In the genomic region with DNA sequence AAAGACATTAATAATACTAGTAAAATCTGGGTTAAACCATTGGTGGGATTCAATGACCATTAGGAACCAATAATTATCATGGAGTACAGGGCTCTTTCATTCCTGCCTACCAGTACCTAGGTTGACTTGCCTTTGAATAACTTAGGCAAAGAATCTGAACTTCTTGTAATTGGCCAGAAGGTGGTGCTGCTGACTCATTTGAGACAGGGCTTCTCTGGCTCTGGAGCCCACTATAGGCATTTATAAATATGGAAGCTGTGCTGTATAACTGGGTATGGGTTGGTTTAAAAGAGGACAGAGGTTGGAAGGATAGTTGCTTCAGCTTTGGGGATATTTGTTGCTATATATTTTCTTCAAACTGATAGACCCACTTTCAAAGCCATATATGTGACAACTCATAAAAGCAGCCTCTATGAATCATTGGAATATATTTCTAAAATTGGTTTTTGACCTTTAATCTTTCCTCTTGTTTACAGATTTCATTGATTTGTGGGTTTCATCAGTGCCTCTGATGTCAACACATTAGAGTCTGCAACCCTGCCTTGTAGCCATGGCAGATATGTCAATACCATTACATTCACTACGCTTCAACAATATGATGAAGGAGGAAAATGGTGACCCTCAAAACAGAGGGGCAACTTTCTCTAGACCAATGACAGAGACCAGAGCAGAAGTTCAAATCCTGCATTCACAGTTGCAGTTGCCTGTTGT, we compare ENCODE assay signal across 8 mouse cellular contexts. TPM values are rescaled to one million over a fixed set of nuclear protein-coding genes. Genes with fewer than 3 reads are reported as not detected.
A peak's percentile ranks its signal among the peaks of the same experiment; 100 is the strongest.
DNase-seq lines count a peak whose midpoint lies in the region; ATAC-seq and TF ChIP-seq lines count a peak whose summit lies in the region.

A gene (plus strand): TSS at position 551 of the 711 bp plus-strand sequence.

- no peaks in the 10 kb centered on the region for H3K79me2 ChIP-seq in CH12.LX (replicated peaks; ENCODE audit: control insufficient read depth, extremely low read depth, insufficient read depth, poor library complexity, severe bottlenecking)

- H3K4me1 ChIP-seq in CH12.LX (ENCODE audit: control insufficient read depth in 1 of 2, insufficient read depth in 2 of 2): no peaks in the 10 kb centered on the region
- no peaks in the 10 kb centered on the region for H3K4me1 ChIP-seq in midbrain, embryonic 15.5 days

- TF ChIP-seq POLR2A in CH12.LX (IDR thresholded peaks at IDR 0.05; ENCODE audit: low read depth, low read length): no peak

- 97% methylated on average over 1 of the region's 1 CpGs for WGBS in midbrain, embryonic 15.5 days

- peak; percentile 32 for DNase-seq in heart, postnatal 4 days
- no peak for DNase-seq in heart, adult 8-10 months (ENCODE audit: low spot score)
- DNase-seq in CH12.LX (ENCODE audit: extremely low read depth): no peak
- peak; percentile 49 for DNase-seq in brain, adult 2 months (ENCODE audit: low read depth, low spot score)
- peak; percentile 7 for DNase-seq in induced T-regulatory cell, adult 2 months (ENCODE audit: low read depth)
- DNase-seq in layer of hippocampus, adult 9-10 months (ENCODE audit: low spot score): no peak
- no peak for DNase-seq in ovary, postnatal 36 days (ENCODE audit: low spot score)

- no peak for TF ChIP-seq EP300 in CH12.LX (IDR thresholded peaks at IDR 0.05; ENCODE audit: low read length)

- no peak within 1 kb of the TSS for H3K4me2 ChIP-seq in CH12.LX (ENCODE audit: insufficient read depth, low read depth, poor library complexity, severe bottlenecking)
- H3K4me2 ChIP-seq in midbrain, embryonic 15.5 days: no peak within 1 kb of the TSS

- no peak within 1 kb of the TSS for H3K4me3 ChIP-seq in CH12.LX (replicated peaks in 1 of 3; ENCODE audit: low read depth in 2 of 3, low read length in 2 of 3, poor library complexity in 1 of 3)
- H3K4me3 ChIP-seq in midbrain, embryonic 15.5 days: no peak within 1 kb of the TSS

- TF ChIP-seq RAD21 in CH12.LX (IDR thresholded peaks at IDR 0.05; ENCODE audit: low read depth, low read length): peak; percentile 87

- in situ Hi-C loops in CH12.LX (cut with MboI; ENCODE audit: low pct_ligation_motif_present, low pct_unique_long_range_greater_than_20kb, low sequenced_read_pairs): loop anchor here (10.0 to 25.0 kb wide), 2 partner anchors 188 to 346 kb away; no protein-coding TSS in a partner anchor

- TF ChIP-seq CTCF in CH12.LX (conservative IDR thresholded peaks at IDR 0.05 in 1 of 2, IDR thresholded peaks at IDR 0.05 in 1 of 2; ENCODE audit: low read depth in 2 of 2, low read length in 2 of 2): peak in 1 of 2 experiments; percentile 80; a peak in 2 of 4 replicates

- H3K27me3 ChIP-seq in CH12.LX (replicated peaks): no peaks in the 10 kb centered on the region
- H3K27me3 ChIP-seq in midbrain, embryonic 15.5 days (replicated peaks): peaks cover 7% of the 10 kb centered on the region

- peak; percentile 79 for ATAC-seq in midbrain, embryonic 15.5 days (replicated peaks)

- no peaks in the 10 kb centered on the region for H3K9me3 ChIP-seq in CH12.LX (replicated peaks; ENCODE audit: low read length)
- no peaks in the 10 kb centered on the region for H3K9me3 ChIP-seq in midbrain, embryonic 15.5 days

- no peaks in the 10 kb centered on the region for H3K36me3 ChIP-seq in CH12.LX (replicated peaks in 1 of 2; ENCODE audit: control insufficient read depth in 1 of 2, insufficient read depth in 1 of 2, low read length in 1 of 2)
- no peaks in the 10 kb centered on the region for H3K36me3 ChIP-seq in midbrain, embryonic 15.5 days (replicated peaks)

- H3K27ac ChIP-seq in CH12.LX (ENCODE audit: insufficient read depth, low read depth): no peak within 1 kb of the TSS
- no peak within 1 kb of the TSS for H3K27ac ChIP-seq in midbrain, embryonic 15.5 days

- H3K9ac ChIP-seq in CH12.LX (ENCODE audit: insufficient read depth, low read depth): no peak within 1 kb of the TSS
- H3K9ac ChIP-seq in midbrain, embryonic 15.5 days: no peak within 1 kb of the TSS

- dilution Hi-C loops in CH12.LX (cut with MboI; ENCODE audit: extremely low pct_ligation_motif_present, extremely low pct_unique_long_range_greater_than_20kb, low sequenced_read_pairs): no loop called here

TF ChIP-seq in CH12.LX, 34 proteins besides CTCF, POLR2A, EP300 and RAD21:
- TF ChIP-seq JUN (IDR thresholded peaks at IDR 0.05; ENCODE audit: insufficient read depth, low read depth, low read length) (no peak), UBTF (IDR thresholded peaks at IDR 0.05; ENCODE audit: low read depth, low read length) (no peak), ZC3H11A (IDR thresholded peaks at IDR 0.05; ENCODE audit: low read depth, low read length) (peak; percentile 44), SMC3 (IDR thresholded peaks at IDR 0.05; ENCODE audit: low read depth, low read length) (peak; percentile 76)

RNA-seq across cellular contexts. Expression of the gene that starts here (rescaled TPM):
- 1 to 10 TPM in 1 of 2 experiments, under 1 TPM in 1; 0.88 to 1.3 TPM for total RNA-seq in heart, postnatal 4 days (2021)
- total RNA-seq in heart, adult 8-10 months (2022): under 1 TPM in 3 of 4 experiments, not detected in 1; 0.09 to 0.17 (median 0.16) TPM
- total RNA-seq in CH12.LX (2012; rRNA removed): 0.13 and 0.17 TPM in 2 replicates
- total RNA-seq in CH12.LX (2014; rRNA removed): 0.20 and 0.24 TPM in 2 replicates
- 0.42 and 0.63 TPM in 2 replicates for polyA plus RNA-seq in CH12.LX (2012; ENCODE audit: insufficient read length, low read depth)
- polyA plus RNA-seq in midbrain, embryonic 15.5 days (2015; fragmentation: Nextera tagmentation; extraction: Ambion mirVana): 0.59 and 0.72 TPM in 2 replicates

Comparison
In these comparisons a context has a peak if more than half of its experiments do, and no peak if none do; other contexts are left out.
1. DNase-seq: peak in heart, postnatal 4 days (single experiment), brain, adult 2 months (single experiment) and induced T-regulatory cell, adult 2 months (single experiment); none in heart, adult 8-10 months (single experiment), CH12.LX (single experiment), layer of hippocampus, adult 9-10 months (single experiment) and ovary, postnatal 36 days (single experiment).
2. Peak in ATAC-seq in midbrain, embryonic 15.5 days; RNA of the gene not detected or under 1 TPM.